Mouse (Mus musculus) heart, embryonic 14.5 days (tissue): ENCODE results near the gene Tspan32. TPM values are rescaled to one million over a fixed set of nuclear protein-coding genes. Genes with fewer than 3 reads are reported as not detected.

Experiments used
- ATAC-seq: fragments of 200-750 bp; cut with Nextera tagmentation; 2 replicates; pipeline ENCODE4 v1.8.0; 2017; ENCODE audit warnings: low read depth, moderate TSS enrichment; ENCODE audit not compliant: insufficient number of reproducible peaks, insufficient read depth, low FRiP score
- H3K27ac ChIP-seq, 2 experiments: fragments of 200-500 bp in 1 of 2; fragments of 300-500 bp in 1 of 2; sonication (generic) in 1 of 2; replicated peaks in 1 of 2; 2 replicates each; pipeline ENCODE4 v1.5.1; 2012 to 2014; ENCODE audit warnings: low read depth in 2 of 2, low read length in 2 of 2, control low read depth in 1 of 2, mild to moderate bottlenecking in 1 of 2, mixed read lengths in 1 of 2; ENCODE audit not compliant: control insufficient read depth in 1 of 2, insufficient read depth in 1 of 2
- H3K27me3 ChIP-seq: fragments of 300-500 bp; sonication (generic); 2 replicates; pipeline ENCODE4 v1.6.1; 2014; ENCODE audit warnings: mild to moderate bottlenecking, low read length, control low read depth; ENCODE audit not compliant: control insufficient read depth, insufficient read depth
- H3K36me3 ChIP-seq: fragments of 300-500 bp; sonication (generic); 2 replicates; pipeline ENCODE4 v1.6.1; 2014; ENCODE audit warnings: mild to moderate bottlenecking, control low read depth, low read length, mixed read lengths; ENCODE audit not compliant: control insufficient read depth, insufficient read depth
- H3K4me1 ChIP-seq, 2 experiments: fragments of 200-500 bp in 1 of 2; fragments of 300-500 bp in 1 of 2; sonication (generic) in 1 of 2; 2 replicates each; pipeline ENCODE4 v1.6.1; 2012 to 2014; ENCODE audit warnings: low read length in 2 of 2, control low read depth in 1 of 2, mixed read lengths in 1 of 2; ENCODE audit not compliant: control insufficient read depth in 2 of 2, insufficient read depth in 2 of 2
- H3K4me2 ChIP-seq: fragments of 300-500 bp; sonication (generic); 2 replicates; pipeline ENCODE4 v1.6.1; 2014; ENCODE audit warnings: mild to moderate bottlenecking, low read length
- H3K4me3 ChIP-seq, 2 experiments: fragments of 200-500 bp in 1 of 2; fragments of 300-500 bp in 1 of 2; sonication (generic) in 1 of 2; 2 replicates each; pipeline ENCODE4 v1.5.1; 2012 to 2014; ENCODE audit warnings: low read length in 2 of 2, mild to moderate bottlenecking in 2 of 2, control low read depth in 1 of 2, low read depth in 1 of 2, moderate library complexity in 1 of 2; ENCODE audit not compliant: control insufficient read depth in 1 of 2, insufficient read depth in 1 of 2
- H3K9ac ChIP-seq: fragments of 300-500 bp; sonication (generic); 2 replicates; pipeline ENCODE4 v1.6.1; 2014; ENCODE audit warnings: mild to moderate bottlenecking, low read length
- H3K9me3 ChIP-seq: fragments of 300-500 bp; sonication (generic); 2 replicates; pipeline ENCODE4 v1.6.1; 2016; ENCODE audit warnings: low read length, control low read depth; ENCODE audit not compliant: control insufficient read depth
- WGBS: fragments of 180-500 bp; shearing (Covaris S2); extraction: QIAGEN DNeasy Blood & Tissue Kit; methylation state at CpG from one replicate; pipeline ENCODE4 v1.1.7; 2014; 5-methylcytosine and 5-hydroxymethylcytosine counted together
- polyA plus RNA-seq: library from polyadenylated mRNA; unstranded; fragments of >200 nt; fragmentation: Nextera tagmentation; extraction: Ambion mirVana; gene quantifications from 2 replicates; pipeline ENCODE4 v1.2.1, GENCODE M21; 2014

Tspan32 gene
- polyA plus RNA-seq, 1 experiment from 2014 or later = 2.3 TPM

DNA sequence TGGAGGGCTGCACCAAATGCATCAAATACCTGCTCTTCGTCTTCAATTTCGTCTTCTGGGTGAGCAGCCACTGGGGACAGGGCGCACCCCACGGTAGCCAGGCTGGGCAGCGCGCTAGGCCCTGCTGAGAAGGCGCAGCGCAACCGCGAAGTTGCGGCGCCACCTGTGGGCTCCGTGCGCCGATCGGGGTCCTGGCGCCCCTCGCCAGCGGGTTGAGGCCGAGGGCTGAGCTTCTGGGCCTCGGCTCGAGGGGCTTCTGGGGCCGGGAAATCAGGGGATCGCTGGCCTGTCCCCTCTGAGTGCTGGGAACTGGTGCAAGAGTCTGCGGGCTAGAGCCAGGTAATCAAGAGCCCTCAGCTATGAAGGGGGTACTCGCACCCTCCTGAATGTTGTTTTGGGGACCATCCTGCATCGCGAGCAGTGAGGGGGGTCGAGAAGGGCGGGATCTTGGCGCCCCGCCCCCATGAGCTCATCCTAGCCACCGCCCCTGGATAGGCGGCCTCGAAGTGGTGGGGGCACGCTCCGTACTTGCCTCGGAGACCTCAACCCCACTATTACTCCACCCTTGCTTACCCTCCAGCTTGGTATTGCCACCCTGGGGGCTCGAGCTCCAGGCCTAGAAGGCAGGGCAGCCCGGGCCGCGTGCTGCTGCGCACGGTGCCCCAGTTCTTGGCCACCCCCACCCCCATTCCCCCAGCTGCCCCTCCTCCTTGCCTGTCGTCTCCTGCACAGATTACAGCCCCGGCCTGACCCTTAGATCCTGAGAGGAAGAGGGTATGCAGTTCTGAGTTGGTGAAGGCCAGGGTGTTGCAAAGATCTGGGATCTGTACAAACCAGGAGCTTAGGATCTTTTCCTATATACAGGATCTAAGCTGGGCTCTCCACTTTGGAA lies 48.4 kb downstream of the Tspan32 start:
- Histone ChIP-seq H3K4me3 (peak overlapping the region; percentile 67 to 100), H3K4me2 (peak overlapping the region; percentile 92), H3K27me3 (no peaks in the 10 kb centered on the region), H3K9me3 (no peaks in the 10 kb centered on the region), H3K9ac (peak overlapping the region; percentile 100), H3K36me3 (peaks cover 30% of the 10 kb centered on the region), H3K27ac (peak overlapping the region; percentile 87 to 99), H3K4me1 (peaks cover 55 to 65% of the 10 kb centered on the region in 2 experiments)
- ATAC-seq = peak; percentile 19
- WGBS = under 1% methylated on average over 45 of the region's 46 CpGs

GRCm38 (mm10) chr7:143053961-143054611 lies 49.2 kb downstream of the Tspan32 start:
- WGBS = 19% methylated on average over 11 of the region's 11 CpGs
- Histone ChIP-seq H3K9me3 (no peaks in the 10 kb centered on the region), H3K4me2 (peak overlapping the region; percentile 92), H3K27ac (peak overlapping the region; percentile 87 to 99), H3K27me3 (no peaks in the 10 kb centered on the region), H3K4me1 (peaks cover 64 to 73% of the 10 kb centered on the region in 2 experiments), H3K36me3 (peaks cover 31% of the 10 kb centered on the region), H3K9ac (peak overlapping the region; percentile 100), H3K4me3 (peak overlapping the region; percentile 67 to 100)
- ATAC-seq = no peak

GRCm38 (mm10) chr7:143054612-143054965 lies 49.7 kb downstream of the Tspan32 start:
- peak overlapping the region; percentile 87 to 99 for H3K27ac ChIP-seq
- peaks cover 64 to 74% of the 10 kb centered on the region in 2 experiments for H3K4me1 ChIP-seq
- H3K36me3 ChIP-seq = peaks cover 36% of the 10 kb centered on the region
- WGBS = 23% methylated on average over 3 of the region's 3 CpGs
- H3K27me3 ChIP-seq = no peaks in the 10 kb centered on the region
- H3K9ac ChIP-seq = peak overlapping the region; percentile 100
- H3K4me2 ChIP-seq = peak overlapping the region; percentile 92
- no peak for ATAC-seq
- H3K9me3 ChIP-seq = no peaks in the 10 kb centered on the region
- peak overlapping the region; percentile 67 to 100 for H3K4me3 ChIP-seq

- H3K4me1 ChIP-seq = peaks cover 60 to 73% of the 10 kb centered on the region in 2 experiments
- peak overlapping the region; percentile 67 to 100 for H3K4me3 ChIP-seq
- 58% methylated on average over 3 of the region's 3 CpGs for WGBS
- peak overlapping the region; percentile 92 for H3K4me2 ChIP-seq
- no peaks in the 10 kb centered on the region for H3K27me3 ChIP-seq
- H3K9ac ChIP-seq = peak overlapping the region; percentile 100
- H3K36me3 ChIP-seq = peaks cover 39% of the 10 kb centered on the region
- H3K9me3 ChIP-seq = no peaks in the 10 kb centered on the region
- ATAC-seq = no peak
- peak overlapping the region; percentile 13 to 99 for H3K27ac ChIP-seq
Observed at GRCm38 (mm10) chr7:143055001-143055400, 50.2 kb downstream of the Tspan32 start.

DNA sequence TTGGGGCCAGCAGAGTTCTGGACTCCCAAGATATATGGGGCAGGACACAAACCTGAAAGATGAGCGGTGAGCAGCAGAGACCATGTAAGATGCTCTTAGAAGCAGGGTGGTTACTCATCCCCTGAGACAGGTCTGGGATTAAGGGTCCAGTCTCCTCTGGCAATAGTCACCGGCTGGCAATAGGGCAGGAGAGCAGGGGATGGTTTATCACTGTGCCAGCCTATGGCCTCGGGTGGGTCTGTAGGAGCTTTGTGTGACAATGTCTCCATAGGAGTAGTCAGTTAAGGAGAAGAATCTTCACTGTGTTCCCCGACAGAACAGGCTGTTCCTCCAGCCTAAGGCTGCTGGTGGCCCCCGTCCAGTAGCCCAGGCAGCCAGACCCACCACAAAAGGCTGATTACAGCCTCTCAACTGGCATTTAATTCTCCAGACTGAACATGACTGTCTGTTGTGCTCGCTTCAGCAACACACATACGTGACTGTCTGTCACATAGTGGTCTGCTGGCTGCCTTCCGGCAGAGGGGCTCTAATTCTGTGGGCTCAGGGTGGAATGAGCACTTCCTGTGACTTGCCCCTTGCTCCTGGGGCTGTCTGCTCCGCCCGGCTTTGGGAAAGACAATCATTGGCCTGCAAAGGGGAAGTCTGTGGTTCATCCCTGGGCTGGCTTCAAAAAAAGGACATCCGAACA lies 50.8 kb downstream of the Tspan32 start:
- Histone ChIP-seq H3K9me3 (no peaks in the 10 kb centered on the region), H3K4me2 (peak overlapping the region; percentile 92), H3K9ac (peak overlapping the region; percentile 100), H3K4me3 (peak overlapping the region; percentile 67 to 100), H3K27ac (peak overlapping the region; percentile 25 to 99; a peak in 3 of 4 replicates), H3K27me3 (no peaks in the 10 kb centered on the region), H3K4me1 (peaks cover 56 to 74% of the 10 kb centered on the region in 2 experiments), H3K36me3 (peaks cover 46% of the 10 kb centered on the region)
- ATAC-seq = no peak
- WGBS = 55% methylated on average over 11 of the region's 11 CpGs

DNA sequence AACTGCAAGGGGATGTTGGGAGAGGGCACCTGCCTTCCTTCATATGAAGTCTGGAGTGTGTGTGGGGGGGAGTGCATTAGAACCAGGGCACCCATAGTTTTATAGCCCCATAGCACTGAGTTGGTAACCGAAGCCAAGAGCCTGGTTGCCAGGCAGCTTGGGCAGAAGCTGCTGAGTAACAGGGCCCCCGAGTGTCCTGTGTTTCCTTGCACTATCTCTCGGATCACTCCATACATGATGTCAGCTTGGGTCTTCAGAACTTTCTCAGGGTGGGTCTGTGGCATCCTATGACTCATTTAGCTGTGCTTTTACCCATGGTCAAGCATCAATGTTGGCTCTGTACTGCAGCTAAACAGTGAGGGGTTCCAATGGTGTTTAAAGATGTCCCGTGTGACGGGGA lies 52.2 kb downstream of the Tspan32 start:
- peak overlapping the region; percentile 92 for H3K4me2 ChIP-seq
- H3K9me3 ChIP-seq = no peaks in the 10 kb centered on the region
- H3K9ac ChIP-seq = peak overlapping the region; percentile 67
- no peak for ATAC-seq
- WGBS = 47% methylated on average over 5 of the region's 5 CpGs
- H3K4me1 ChIP-seq = peaks cover 52 to 75% of the 10 kb centered on the region in 2 experiments
- H3K36me3 ChIP-seq = peaks cover 60% of the 10 kb centered on the region
- H3K27ac ChIP-seq = peak overlapping the region; percentile 94 to 99
- peak overlapping the region in 1 of 2 experiments; percentile 14; a peak in 1 of 4 replicates for H3K4me3 ChIP-seq
- no peaks in the 10 kb centered on the region for H3K27me3 ChIP-seq

- no peaks in the 10 kb centered on the region for H3K27me3 ChIP-seq
- H3K4me1 ChIP-seq = peaks cover 55 to 73% of the 10 kb centered on the region in 2 experiments
- peak overlapping the region; percentile 92 for H3K4me2 ChIP-seq
- WGBS = 8% methylated on average over 9 of the region's 9 CpGs
- H3K4me3 ChIP-seq = peak overlapping the region; percentile 13 to 14; a peak in 2 of 4 replicates
- peak overlapping the region; percentile 94 to 99 for H3K27ac ChIP-seq
- ATAC-seq = no peak
- H3K36me3 ChIP-seq = peaks cover 67% of the 10 kb centered on the region
- peak overlapping the region; percentile 67 for H3K9ac ChIP-seq
- no peaks in the 10 kb centered on the region for H3K9me3 ChIP-seq
Observed at GRCm38 (mm10) chr7:143057667-143058220, 52.9 kb downstream of the Tspan32 start.
